Mouse (Mus musculus) kidney, postnatal 4 days (tissue): ENCODE data around the gene Rnf17.

Experiments used
- DNase-seq, 2 experiments: peaks; one replicate each; pipeline ENCODE4 v3.0.0; 2021; ENCODE audit warnings: mixed read lengths in 2 of 2

Gene Rnf17

GRCm38 (mm10) chr14:56512084-56512483 is 109.7 kb downstream of the Rnf17 start:
- peak; percentile 13 to 34 for DNase-seq

- DNase-seq = no peak
These were observed 112.4 kb downstream of the Rnf17 start for GRCm38 (mm10) chr14:56514775-56515174.

GRCm38 (mm10) chr14:56530788-56531187 is 128.4 kb downstream of the Rnf17 start:
- no peak for DNase-seq

- DNase-seq = peak in 1 of 2 experiments; percentile 20
These were observed 142.6 kb downstream of the Rnf17 start for GRCm38 (mm10) chr14:56544946-56545345.

GRCm38 (mm10) chr14:56545491-56545890 is 143.1 kb downstream of the Rnf17 start:
- DNase-seq = no peak

- DNase-seq = no peak
These were observed 148.6 kb downstream of the Rnf17 start for GRCm38 (mm10) chr14:56550960-56551359.

- DNase-seq = no peak
These were observed 150.5 kb downstream of the Rnf17 start for GRCm38 (mm10) chr14:56552924-56553323.

GRCm38 (mm10) chr14:56553331-56553730 is 150.9 kb downstream of the Rnf17 start:
- DNase-seq = no peak

GRCm38 (mm10) chr14:56554716-56555115 is 152.3 kb downstream of the Rnf17 start:
- DNase-seq = no peak

- no peak for DNase-seq
These were observed 156.8 kb downstream of the Rnf17 start for GRCm38 (mm10) chr14:56559134-56559533.

GRCm38 (mm10) chr14:56567476-56567875 is 165.1 kb downstream of the Rnf17 start:
- DNase-seq = peak in 1 of 2 experiments; percentile 6

GRCm38 (mm10) chr14:56569041-56569440 is 166.7 kb downstream of the Rnf17 start:
- DNase-seq = no peak

- peak; percentile 96 to 98 for DNase-seq
These were observed 169.1 kb downstream of the Rnf17 start for GRCm38 (mm10) chr14:56571310-56572093.

- no peak for DNase-seq
These were observed 170.2 kb downstream of the Rnf17 start for GRCm38 (mm10) chr14:56572546-56572945.
